Mouse (Mus musculus) forebrain, embryonic 10.5 days (tissue): ENCODE measurements around the gene Map3k21. TPM values are rescaled to one million over a fixed set of nuclear protein-coding genes. Genes with fewer than 3 reads are reported as not detected.

ENCODE experiments used
- DNase-seq: peaks from one replicate; pipeline ENCODE4 v3.0.0-alpha.2; 2017; ENCODE audit warnings: low spot score; ENCODE audit errors: extremely low spot score
- H3K27ac ChIP-seq: fragments of 300-500 bp; sonication (generic); 2 replicates; pipeline ENCODE4 v1.5.1; 2016; ENCODE audit warnings: mild to moderate bottlenecking
- H3K27me3 ChIP-seq: fragments of 300-500 bp; sonication (generic); 2 replicates; pipeline ENCODE4 v1.6.1; 2016; ENCODE audit warnings: mild to moderate bottlenecking; ENCODE audit not compliant: poor library complexity, severe bottlenecking
- H3K36me3 ChIP-seq: fragments of 300-500 bp; sonication (generic); replicated peaks from 2 replicates; pipeline ENCODE4 v1.6.1; 2016; ENCODE audit warnings: mild to moderate bottlenecking, moderate library complexity
- H3K4me1 ChIP-seq: fragments of 300-500 bp; sonication (generic); 2 replicates; pipeline ENCODE4 v1.6.1; 2016
- H3K4me3 ChIP-seq: fragments of 300-500 bp; sonication (generic); 2 replicates; pipeline ENCODE4 v1.5.1; 2016; ENCODE audit warnings: mild to moderate bottlenecking, moderate library complexity
- H3K9me3 ChIP-seq: fragments of 300-500 bp; sonication (generic); 2 replicates; pipeline ENCODE4 v1.6.1; 2016; ENCODE audit warnings: mild to moderate bottlenecking, moderate library complexity
- WGBS: fragments of 180-500 bp; shearing (Covaris S2); methylation state at CpG from one replicate; pipeline ENCODE4 v1.1.7; 2016; 5-methylcytosine and 5-hydroxymethylcytosine counted together
- polyA plus RNA-seq: library from polyadenylated mRNA; unstranded; fragments of >200 nt; fragmentation: Nextera tagmentation; extraction: Ambion mirVana; gene quantifications from 2 replicates; pipeline ENCODE4 v1.2.1, GENCODE M21; 2016

Map3k21 gene
- not detected in 2 replicates for polyA plus RNA-seq

DNA sequence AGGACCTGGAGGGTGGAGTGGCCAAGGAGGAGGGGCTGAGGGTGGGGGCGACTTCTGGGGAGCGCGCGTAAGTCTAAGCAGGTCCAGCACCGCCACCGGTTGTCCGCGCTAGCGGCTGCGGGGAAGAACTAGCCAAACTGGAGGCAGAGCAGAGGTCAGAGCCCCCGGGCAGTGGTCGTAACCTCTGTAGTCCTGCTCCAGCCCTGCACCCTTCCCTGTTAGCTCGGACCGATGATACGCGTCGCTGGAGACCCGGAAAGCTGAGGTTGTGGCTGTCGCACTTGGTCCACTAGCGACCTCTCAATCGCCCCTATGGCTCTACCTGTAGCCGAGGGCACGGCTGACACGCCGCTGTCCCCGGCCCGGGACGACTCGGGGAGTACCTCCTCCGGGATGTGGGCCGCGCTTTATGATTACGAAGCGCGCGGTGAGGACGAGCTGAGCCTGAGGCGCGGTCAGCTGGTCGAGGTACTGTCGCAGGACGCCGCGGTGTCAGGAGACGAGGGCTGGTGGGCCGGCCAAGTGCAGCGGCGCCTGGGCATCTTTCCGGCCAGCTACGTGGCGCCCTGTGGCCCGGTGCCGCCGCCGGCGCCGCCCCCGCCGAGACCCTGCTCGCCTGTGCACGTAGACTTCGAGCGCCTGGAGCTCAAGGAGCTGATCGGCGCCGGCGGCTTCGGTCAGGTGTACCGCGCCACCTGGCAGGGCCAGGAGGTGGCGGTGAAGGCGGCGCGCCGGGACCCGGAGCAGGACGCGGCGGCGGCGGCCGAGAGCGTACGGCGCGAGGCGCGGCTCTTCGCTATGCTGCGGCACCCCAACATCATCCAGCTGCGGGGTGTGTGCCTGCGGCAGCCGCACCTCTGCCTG is at the start of gene Map3k21:
TSS of gene Map3k21 (plus strand) at position 86 of the 864 bp plus-strand sequence.
- Histone ChIP-seq H3K27me3 (peaks cover 86% of the 10 kb centered on the region), H3K4me3 (peak within 1 kb of the TSS; percentile 63), H3K4me1 (peaks cover 22% of the 10 kb centered on the region), H3K36me3 (no peaks in the 10 kb centered on the region), H3K9me3 (no peaks in the 10 kb centered on the region), H3K27ac (no peak within 1 kb of the TSS; the same call in 1 of the 2 replicates)
- WGBS, result under 1% methylated on average over 93 of the region's 93 CpGs
- DNase-seq, result peak; percentile 44

DNA sequence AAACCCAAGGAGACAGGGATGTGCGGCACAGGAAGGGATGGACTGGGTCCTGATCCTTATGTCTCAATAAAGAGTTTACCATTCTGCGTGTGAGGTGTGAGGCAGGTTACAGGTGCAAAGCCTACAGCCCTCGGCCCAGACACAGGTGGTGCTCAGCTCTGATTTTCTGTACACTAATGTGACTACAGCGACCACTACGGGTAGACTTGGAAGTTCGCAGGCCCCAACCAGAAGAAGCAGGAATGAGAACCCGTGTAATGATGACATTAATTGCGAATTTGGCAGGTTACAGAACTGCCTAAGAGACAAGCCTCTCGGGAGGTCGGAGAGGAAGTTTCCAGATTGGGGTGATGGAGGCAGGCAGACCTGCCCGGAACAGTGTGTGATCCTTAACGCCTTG is 44.1 kb upstream of the Map3k21 start:
- H3K4me3 ChIP-seq, result no peak overlapping the region
- DNase-seq, result no peak
- no peak overlapping the region for H3K27ac ChIP-seq
- H3K4me1 ChIP-seq, result peaks cover 16% of the 10 kb centered on the region
- whole genome bisulfite sequencing, result 86% methylated on average over 12 of the region's 12 CpGs
- no peaks in the 10 kb centered on the region for H3K27me3 ChIP-seq
- H3K9me3 ChIP-seq, result no peaks in the 10 kb centered on the region
- H3K36me3 ChIP-seq, result no peaks in the 10 kb centered on the region

GRCm38 (mm10) chr8:125868552-125868951 is 41.7 kb upstream of the Map3k21 start:
- 80% methylated on average over 7 of the region's 7 CpGs for WGBS
- peaks cover 27% of the 10 kb centered on the region for H3K4me1 ChIP-seq
- no peak for DNase-seq
- H3K36me3 ChIP-seq, result no peaks in the 10 kb centered on the region
- H3K9me3 ChIP-seq, result no peaks in the 10 kb centered on the region
- H3K27me3 ChIP-seq, result no peaks in the 10 kb centered on the region
- H3K27ac ChIP-seq, result no peak overlapping the region
- H3K4me3 ChIP-seq, result no peak overlapping the region

GRCm38 (mm10) chr8:125869739-125870138 is 40.5 kb upstream of the Map3k21 start:
- Histone ChIP-seq H3K27ac (peak overlapping the region; percentile 79), H3K4me3 (no peak overlapping the region), H3K36me3 (no peaks in the 10 kb centered on the region), H3K4me1 (peaks cover 27% of the 10 kb centered on the region), H3K27me3 (no peaks in the 10 kb centered on the region), H3K9me3 (no peaks in the 10 kb centered on the region)
- DNase-seq, result no peak
- WGBS, result 77% methylated on average over 3 of the region's 3 CpGs

DNA sequence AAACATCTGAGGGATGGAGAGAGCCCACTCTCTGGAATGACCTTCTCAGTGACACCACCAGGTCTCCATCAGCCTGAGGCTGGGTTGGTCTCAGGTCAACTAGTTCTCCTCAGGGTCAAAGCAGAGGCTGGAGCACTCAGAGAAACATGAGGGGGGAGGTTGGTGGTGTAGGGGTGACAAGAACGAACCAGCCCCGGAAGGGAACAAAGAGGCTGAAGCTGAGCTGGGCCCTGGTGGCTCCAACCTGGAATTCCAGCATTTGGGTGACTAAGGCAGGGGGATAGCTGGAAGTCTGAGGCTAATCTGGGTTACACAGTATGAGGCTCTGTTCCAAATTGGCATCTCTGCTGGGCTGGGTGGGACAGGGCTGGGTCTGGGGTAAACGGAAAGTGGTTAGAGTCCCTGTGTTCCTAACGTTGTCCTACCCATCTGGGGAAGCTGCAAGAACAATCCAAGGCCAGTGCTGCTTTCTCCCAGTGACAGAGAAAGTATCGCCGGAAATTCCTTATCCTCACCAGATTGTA is 40.0 kb upstream of the Map3k21 start:
- Histone ChIP-seq H3K27ac (peak overlapping the region; percentile 79), H3K4me1 (peaks cover 27% of the 10 kb centered on the region), H3K9me3 (no peaks in the 10 kb centered on the region), H3K36me3 (no peaks in the 10 kb centered on the region), H3K27me3 (no peaks in the 10 kb centered on the region), H3K4me3 (no peak overlapping the region)
- no peak for DNase-seq
- 46% methylated on average over 6 of the region's 6 CpGs for WGBS

GRCm38 (mm10) chr8:125870821-125871321 is 39.4 kb upstream of the Map3k21 start:
- DNase-seq, result peak; percentile 81
- no peaks in the 10 kb centered on the region for H3K36me3 ChIP-seq
- peak overlapping the region; percentile 79 for H3K27ac ChIP-seq
- peak overlapping the region; percentile 16; the same call in 1 of the 2 replicates for H3K4me3 ChIP-seq
- H3K27me3 ChIP-seq, result no peaks in the 10 kb centered on the region
- WGBS, result 5% methylated on average over 7 of the region's 7 CpGs
- peaks cover 28% of the 10 kb centered on the region for H3K4me1 ChIP-seq
- H3K9me3 ChIP-seq, result no peaks in the 10 kb centered on the region

DNA sequence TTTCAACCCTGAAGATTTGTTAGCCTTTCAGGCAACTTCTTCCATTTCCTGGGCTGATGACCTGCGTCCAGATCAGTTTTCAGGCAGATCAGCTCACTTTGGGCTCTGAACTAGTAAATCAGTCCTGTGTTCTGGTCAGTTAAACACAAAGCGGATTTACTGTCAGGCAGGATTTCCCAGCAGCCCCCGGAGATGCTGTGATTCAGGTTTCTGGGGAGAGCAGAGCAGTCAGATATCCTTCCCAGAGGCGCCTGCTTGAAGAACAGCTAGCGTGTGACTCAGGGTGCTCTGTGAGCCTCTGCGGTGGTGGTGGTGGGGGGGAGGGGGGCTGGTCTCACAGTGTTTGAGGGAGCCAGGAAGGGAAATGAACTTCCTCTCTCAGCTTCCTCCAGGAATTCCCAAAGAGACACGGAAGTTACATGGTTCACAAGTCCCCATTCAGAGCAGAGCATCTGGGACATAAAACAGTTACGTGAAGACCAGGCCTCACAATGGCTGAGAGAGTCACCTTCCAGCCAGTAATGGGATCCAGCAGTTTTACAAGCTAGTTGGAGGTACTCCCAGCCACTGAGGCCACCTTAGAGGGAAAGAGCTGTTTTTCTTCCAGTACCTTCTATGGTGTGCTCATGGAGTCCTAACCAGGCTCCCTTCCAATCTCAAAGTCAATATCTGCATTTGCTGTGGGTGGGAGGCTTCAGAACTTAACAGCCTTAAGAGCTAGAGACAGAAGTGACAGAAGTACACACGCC is 37.6 kb upstream of the Map3k21 start:
- H3K27ac ChIP-seq, result peak overlapping the region; percentile 40; the same call in 1 of the 2 replicates
- 80% methylated on average over 9 of the region's 9 CpGs for WGBS
- DNase-seq, result no peak

DNA sequence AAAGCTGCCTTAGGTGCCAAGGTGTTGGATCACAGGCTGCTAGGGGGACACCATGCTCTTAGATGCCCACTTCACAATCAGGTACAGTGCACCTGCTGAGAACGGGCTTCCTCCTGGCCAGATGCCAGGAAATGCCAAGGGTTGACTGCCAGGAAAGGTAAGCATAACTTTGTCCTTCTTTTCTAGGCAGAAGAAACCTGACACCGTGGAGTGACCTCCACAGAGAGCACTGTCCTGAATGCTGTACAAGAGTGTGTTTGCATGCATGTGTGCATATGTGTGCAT is 37.1 kb upstream of the Map3k21 start:
- Histone ChIP-seq H3K27me3 (no peaks in the 10 kb centered on the region), H3K36me3 (no peaks in the 10 kb centered on the region), H3K27ac (no peak overlapping the region), H3K9me3 (no peaks in the 10 kb centered on the region), H3K4me1 (peaks cover 33% of the 10 kb centered on the region), H3K4me3 (no peak overlapping the region)
- no peak for DNase-seq
- WGBS, result 90% methylated on average over 2 of the region's 2 CpGs

More for the DNA sequence above, 37.6 kb upstream of the Map3k21 start:
- peaks cover 33% of the 10 kb centered on the region for H3K4me1 ChIP-seq
- H3K36me3 ChIP-seq, result no peaks in the 10 kb centered on the region
- no peaks in the 10 kb centered on the region for H3K9me3 ChIP-seq
- H3K27me3 ChIP-seq, result no peaks in the 10 kb centered on the region
- H3K4me3 ChIP-seq, result no peak overlapping the region

DNA sequence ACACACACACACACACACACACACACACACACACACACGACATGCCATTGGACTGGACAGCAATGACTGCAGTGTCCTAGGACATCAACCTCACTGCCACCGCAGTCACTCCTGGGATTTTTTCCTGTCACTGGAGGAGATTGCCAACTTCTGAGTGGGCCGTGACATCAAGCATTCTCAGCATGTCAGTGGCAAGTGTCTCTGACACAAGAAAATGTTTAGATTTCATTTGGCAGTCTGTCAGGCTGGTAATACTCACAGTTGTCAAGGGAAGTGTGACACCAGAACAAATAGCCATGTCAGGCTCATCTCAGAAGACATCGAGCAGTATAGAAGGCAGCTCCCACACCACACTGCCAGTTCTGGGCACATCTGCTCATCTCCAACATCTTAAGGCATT is 29.8 kb upstream of the Map3k21 start:
- no peak for DNase-seq
- Histone ChIP-seq H3K36me3 (no peaks in the 10 kb centered on the region), H3K4me3 (no peak overlapping the region), H3K27me3 (no peaks in the 10 kb centered on the region), H3K27ac (no peak overlapping the region), H3K9me3 (no peaks in the 10 kb centered on the region), H3K4me1 (peaks cover 5% of the 10 kb centered on the region)
- WGBS, result 88% methylated on average over 4 of the region's 4 CpGs

GRCm38 (mm10) chr8:125887549-125887948 is 22.7 kb upstream of the Map3k21 start:
- Histone ChIP-seq H3K27me3 (no peaks in the 10 kb centered on the region), H3K36me3 (no peaks in the 10 kb centered on the region), H3K27ac (no peak overlapping the region), H3K4me3 (no peak overlapping the region), H3K9me3 (no peaks in the 10 kb centered on the region), H3K4me1 (no peaks in the 10 kb centered on the region)
- 96% methylated on average over 9 of the region's 9 CpGs for WGBS
- DNase-seq, result no peak

DNA sequence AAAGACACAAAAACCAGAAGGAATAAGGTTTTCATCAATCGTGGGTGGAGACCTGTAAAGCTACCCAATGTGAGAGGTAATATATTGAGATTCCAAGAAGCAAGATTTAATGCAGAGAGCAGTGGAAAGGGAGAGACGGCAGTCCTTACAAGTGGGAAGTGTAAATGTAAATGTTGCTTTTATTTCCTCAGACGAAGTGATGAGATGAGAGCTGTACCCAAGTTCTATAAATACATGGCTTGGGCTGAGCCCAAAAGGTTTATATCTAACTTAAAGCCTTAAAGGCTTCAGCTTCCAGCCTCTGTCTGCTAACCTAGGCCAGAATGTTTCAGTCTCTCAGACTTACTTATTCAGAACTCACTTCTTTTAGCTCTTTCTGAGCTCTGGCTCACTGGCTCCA is 20.3 kb upstream of the Map3k21 start:
- Histone ChIP-seq H3K4me3 (no peak overlapping the region), H3K36me3 (no peaks in the 10 kb centered on the region), H3K27ac (no peak overlapping the region), H3K4me1 (no peaks in the 10 kb centered on the region), H3K9me3 (no peaks in the 10 kb centered on the region), H3K27me3 (peaks cover 4% of the 10 kb centered on the region)
- WGBS, result 89% methylated on average over 3 of the region's 3 CpGs
- DNase-seq, result no peak

DNA sequence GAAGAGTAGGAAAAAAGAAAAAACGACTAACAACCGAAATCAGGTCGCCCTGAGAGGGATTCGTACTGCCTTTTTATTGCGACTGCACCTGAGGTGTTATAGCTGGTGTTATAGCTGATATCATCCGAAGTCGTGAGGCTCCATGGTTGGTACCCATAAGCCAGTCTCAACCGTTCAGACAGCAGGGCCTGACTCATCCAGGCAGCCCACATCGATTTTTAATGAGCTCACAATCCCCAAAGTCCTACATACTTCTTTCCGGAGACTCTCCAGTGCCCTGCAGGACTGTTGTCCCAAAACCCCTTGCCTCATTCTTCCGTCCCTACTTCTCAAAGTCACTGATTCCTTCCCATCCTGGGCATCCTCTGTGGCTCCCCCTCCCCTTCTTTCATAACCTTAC is 12.9 kb upstream of the Map3k21 start:
- H3K4me1 ChIP-seq, result peaks cover 14% of the 10 kb centered on the region
- H3K27me3 ChIP-seq, result peaks cover 42% of the 10 kb centered on the region
- WGBS, result 61% methylated on average over 11 of the region's 11 CpGs
- no peak overlapping the region for H3K27ac ChIP-seq
- no peak for DNase-seq
- no peaks in the 10 kb centered on the region for H3K9me3 ChIP-seq
- peak overlapping the region; percentile 54 for H3K4me3 ChIP-seq
- no peaks in the 10 kb centered on the region for H3K36me3 ChIP-seq
